Mouse (Mus musculus) adrenal gland, postnatal 4 days (tissue): ENCODE measurements around the gene Mcts2. TPM values are rescaled to one million over a fixed set of nuclear protein-coding genes. Genes with fewer than 3 reads are reported as not detected.
"Not testable (repeated sequence)": the region's sequence is repeated elsewhere in the genome, so short reads cannot be mapped to it uniquely, and the experiment has no call there.

Source experiments
- DNase-seq, 2 experiments: peaks; one replicate each; pipeline ENCODE4 v3.0.0; 2021 to 2022; ENCODE audit warnings: low spot score in 2 of 2, mixed read lengths in 2 of 2
- long read RNA-seq, 2 experiments: library from polyadenylated mRNA; stranded (forward); transcript quantifications; one replicate each; pipeline ENCODE4 v2.0.0; 2021
- total RNA-seq, 2 experiments: library from RNA; stranded (reverse); gene quantifications; 2 replicates each; pipeline ENCODE4 v1.2.3; 2021

Mcts2 gene
- total RNA-seq = 10 to 100 TPM; 26.7 to 27.4 TPM
- long read RNA-seq, experiment 1, transcript Mcts2-201 (1 exons, 912 nt) = major isoform, 10 of 10 reads
- long read RNA-seq, experiment 1, partial matches to known transcripts = 0 of 10 reads
- long read RNA-seq, experiment 1, other reads (novel, unspliced or antisense) = 0 of 10 reads
- long read RNA-seq, experiment 2, transcript Mcts2-201 (1 exons, 912 nt) = major isoform, 15 of 15 reads
- long read RNA-seq, experiment 2, partial matches to known transcripts = 0 of 15 reads
- long read RNA-seq, experiment 2, other reads (novel, unspliced or antisense) = 0 of 15 reads

- peak; percentile 71 to 75 for DNase-seq
Measured at GRCm38 (mm10) chr2:152686806-152687267, at the start of gene Mcts2. TSS of gene Mcts2 (plus strand) at chr2:152687035.

- DNase-seq = no peak
Measured at GRCm38 (mm10) chr2:152637381-152637780, 49.5 kb upstream of the Mcts2 start.

DNA sequence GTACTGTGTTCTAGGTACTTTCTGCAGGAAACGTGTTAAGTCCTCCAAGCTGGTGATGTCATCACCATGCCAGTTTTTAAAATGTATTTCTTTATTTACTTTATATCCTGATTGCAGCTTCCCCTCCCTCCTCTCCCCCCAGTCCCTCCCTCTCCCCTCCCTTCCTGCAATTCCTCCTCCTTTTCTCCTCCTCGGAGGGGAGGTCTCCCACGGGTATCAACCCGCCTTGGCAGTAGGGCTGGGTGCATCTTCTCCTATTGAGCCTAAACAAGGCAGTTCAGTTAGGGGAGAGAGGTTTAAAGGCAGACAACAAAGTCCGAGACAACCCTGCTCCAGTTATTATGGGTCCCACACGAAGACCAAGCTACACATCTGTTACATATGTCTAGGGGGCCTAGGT lies 48.0 kb upstream of the Mcts2 start:
- no peak for DNase-seq

GRCm38 (mm10) chr2:152639406-152640113 lies 47.3 kb upstream of the Mcts2 start:
- no peak for DNase-seq

GRCm38 (mm10) chr2:152652901-152653620 lies 33.8 kb upstream of the Mcts2 start:
- peak; percentile 9 to 61 for DNase-seq

DNA sequence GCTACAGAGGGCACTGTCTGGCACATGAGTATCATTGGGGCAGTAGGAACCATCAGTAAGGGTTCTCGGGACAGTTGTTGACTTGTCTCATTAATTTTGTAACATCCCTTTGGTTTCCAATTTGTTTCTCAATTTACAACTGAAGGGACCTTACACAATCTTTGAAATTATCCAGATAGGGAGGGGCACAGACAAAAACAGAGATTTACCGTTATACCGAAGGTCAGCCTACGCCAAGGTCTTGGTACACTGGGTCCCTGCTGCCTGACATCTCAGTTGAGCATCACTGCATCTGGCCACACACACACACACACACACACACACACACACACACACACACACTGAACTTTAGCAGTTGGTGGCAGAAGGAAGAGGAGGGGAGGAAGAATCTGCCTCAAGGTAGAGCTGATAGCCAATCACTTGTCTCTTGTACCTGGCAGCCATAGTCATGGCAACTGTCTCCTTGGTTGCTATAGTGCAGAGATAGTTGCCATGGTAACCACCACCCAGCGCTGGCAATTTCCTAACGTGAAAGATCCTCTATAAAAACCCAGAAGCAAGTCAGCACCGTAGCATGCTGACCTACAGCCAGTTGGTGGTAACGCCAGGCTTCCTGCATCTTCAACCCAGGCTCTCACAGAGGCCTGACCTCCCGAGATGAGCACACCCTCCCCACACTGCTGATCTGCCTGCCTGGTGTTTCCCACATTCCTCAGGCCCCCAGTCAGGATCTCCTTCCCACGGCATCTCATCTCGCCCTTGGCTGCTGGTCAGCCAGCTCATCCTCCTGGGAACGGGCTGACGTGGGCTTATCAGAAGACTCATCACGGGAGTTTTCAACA lies 32.7 kb upstream of the Mcts2 start:
- DNase-seq = no peak

GRCm38 (mm10) chr2:152657398-152657797 lies 29.4 kb upstream of the Mcts2 start:
- no peak for DNase-seq

GRCm38 (mm10) chr2:152661163-152661562 lies 25.7 kb upstream of the Mcts2 start:
- DNase-seq = no peak

GRCm38 (mm10) chr2:152666191-152666590 lies 20.6 kb upstream of the Mcts2 start:
- not testable (repeated sequence) for DNase-seq

- peak; percentile 71 to 87 for DNase-seq
Measured at GRCm38 (mm10) chr2:152669256-152669638, 17.6 kb upstream of the Mcts2 start, which contains the start of gene H13. TSS of gene H13 (plus strand) at chr2:152669461.

DNA sequence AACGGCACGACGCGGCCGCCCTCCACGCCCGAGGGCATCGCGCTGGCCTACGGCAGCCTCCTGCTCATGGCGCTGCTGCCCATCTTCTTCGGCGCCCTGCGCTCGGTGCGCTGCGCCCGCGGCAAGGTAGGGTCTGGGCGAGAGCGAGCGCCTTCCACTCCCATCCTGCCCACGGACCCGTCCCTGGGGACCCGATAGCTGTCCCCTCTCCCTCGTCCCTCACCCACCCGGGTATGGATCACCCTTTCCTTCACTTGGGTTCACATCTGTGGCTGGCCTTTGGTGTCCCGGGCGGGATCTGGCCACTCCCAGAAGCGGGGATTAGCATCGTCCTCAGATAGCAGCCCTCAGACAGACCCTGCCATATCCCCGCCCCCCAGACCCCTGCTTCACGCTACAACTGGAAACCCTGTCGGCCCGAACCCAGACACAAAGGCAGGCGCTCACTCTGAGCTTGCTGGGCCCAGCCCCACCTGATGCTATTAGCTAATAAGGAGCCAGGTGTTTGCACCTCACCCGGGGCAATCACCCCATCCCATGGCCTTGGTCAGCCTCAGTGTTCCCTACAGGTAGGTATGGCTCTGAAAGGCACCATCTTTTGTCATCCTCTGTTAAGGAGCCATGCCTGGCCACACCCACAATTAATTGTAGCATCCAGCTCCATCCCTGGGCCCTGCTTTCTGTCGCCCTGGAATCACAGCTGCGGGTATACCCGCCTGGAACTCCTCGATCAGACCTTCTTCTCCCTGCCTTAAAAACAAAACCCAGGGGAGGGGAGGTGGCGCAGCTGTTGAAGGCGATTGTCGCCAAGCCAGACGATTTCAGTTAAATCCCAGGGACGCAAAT lies 17.0 kb upstream of the Mcts2 start:
- DNase-seq = no peak

GRCm38 (mm10) chr2:152670983-152671641 lies 15.7 kb upstream of the Mcts2 start:
- DNase-seq = no peak

- DNase-seq = no peak
Measured at GRCm38 (mm10) chr2:152671642-152671999, 15.2 kb upstream of the Mcts2 start.

- DNase-seq = no peak
Measured at GRCm38 (mm10) chr2:152672166-152672565, 14.7 kb upstream of the Mcts2 start.

- no peak for DNase-seq
Measured at GRCm38 (mm10) chr2:152674148-152674547, 12.7 kb upstream of the Mcts2 start.

DNA sequence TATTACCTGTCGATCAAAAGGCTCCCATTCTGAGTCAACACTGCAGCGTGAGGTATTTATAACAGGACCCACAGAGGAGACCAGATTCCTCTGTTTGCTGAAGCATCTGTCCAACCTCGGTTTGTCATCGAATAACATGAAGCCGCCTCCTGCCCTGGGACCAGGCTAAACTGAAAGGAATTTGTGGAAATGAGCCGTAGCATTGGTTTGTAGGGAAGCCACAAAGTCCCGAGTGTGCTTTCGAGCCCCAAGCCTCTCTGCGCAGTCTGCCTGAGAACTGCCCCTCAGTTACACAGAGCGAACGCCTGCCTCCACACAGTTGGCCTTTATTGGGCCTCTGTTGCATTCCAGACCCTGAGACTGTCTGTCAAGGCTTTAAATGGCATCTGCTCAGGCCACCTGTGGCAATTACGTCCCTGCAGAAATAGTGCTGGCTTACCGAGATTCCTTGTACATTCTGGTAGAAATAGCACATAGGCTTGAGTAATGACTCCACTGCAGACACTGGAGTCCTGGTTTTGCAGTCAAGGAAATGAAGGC lies 11.5 kb upstream of the Mcts2 start:
- DNase-seq = no peak

DNA sequence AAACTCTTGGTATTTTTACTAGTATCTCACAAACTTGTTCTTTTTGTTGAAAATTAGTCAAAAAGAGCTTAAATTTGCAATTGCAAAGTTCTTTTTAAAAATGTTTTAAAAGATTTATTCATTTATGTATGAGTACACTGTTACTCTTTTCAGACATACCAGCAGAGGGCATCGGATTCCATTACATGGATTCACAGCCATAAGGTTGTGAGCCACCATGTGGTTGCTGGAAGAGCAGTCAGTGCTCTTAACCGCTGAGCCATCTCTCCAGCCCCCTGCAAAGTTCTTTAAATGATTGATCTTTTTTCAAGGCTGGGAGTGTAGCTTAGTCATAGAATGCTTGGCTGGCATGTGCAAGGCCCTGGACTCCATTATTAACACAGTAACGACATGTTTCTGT lies 8.5 kb upstream of the Mcts2 start:
- no peak for DNase-seq

GRCm38 (mm10) chr2:152678925-152679324 lies 7.9 kb upstream of the Mcts2 start:
- no peak for DNase-seq

DNA sequence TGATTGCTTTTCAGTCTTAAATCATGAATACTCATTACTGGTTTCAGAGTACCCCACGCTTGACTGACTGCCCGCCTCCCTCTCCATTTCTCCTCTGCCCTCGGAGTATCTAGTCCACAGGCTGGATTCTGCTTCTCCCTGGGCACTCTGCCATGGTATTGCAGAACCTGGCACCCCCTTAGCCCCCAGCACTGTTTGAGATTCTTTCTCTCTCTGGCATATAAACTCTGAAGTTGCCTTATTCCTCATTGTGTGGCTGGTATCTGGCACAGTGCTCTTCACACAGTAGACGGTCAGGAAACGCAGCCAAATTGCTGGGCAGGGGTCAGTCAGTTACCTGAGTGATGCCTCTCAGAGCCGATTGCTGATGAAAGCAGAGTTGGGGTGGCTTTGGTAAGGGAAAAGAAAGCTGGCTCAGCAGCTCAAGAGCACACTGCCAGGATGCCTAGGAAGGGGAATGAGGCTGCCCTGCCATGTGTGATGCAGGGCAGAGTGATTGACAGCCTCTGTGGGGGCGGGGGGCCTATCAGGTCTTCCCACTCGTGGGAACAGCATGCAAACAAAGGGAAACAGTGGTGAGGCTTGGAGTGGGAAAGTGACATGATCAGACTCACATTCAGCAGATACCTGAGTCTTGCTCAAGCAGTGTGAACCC lies 7.0 kb upstream of the Mcts2 start:
- no peak for DNase-seq
